Comparison of ENCODE assay signal across 8 mouse cellular contexts in genomic region chr4:119233256-119233901, GRCm38 (mm10). TPM values are rescaled to one million over a fixed set of nuclear protein-coding genes. Genes with fewer than 3 reads are reported as not detected.
DNase-seq lines count a peak whose midpoint lies in the region; ATAC-seq and TF ChIP-seq lines count a peak whose summit lies in the region.

No protein-coding gene starts in this region.

- peak overlapping the region; percentile 81 for H3K9ac ChIP-seq in ES-E14 (ENCODE audit: insufficient read depth, low read depth, low read length, poor library complexity, severe bottlenecking)
- H3K9ac ChIP-seq in neural tube, embryonic 15.5 days (replicated peaks): peak overlapping the region; percentile 72

- no peak for DNase-seq in ES-E14 (ENCODE audit: low read depth, low spot score)
- DNase-seq in adrenal gland, postnatal 25 days: peak; percentile 41
- DNase-seq in forebrain, embryonic 10.5 days (ENCODE audit: extremely low spot score, low spot score): peak; percentile 69
- DNase-seq in heart, postnatal 10 days: peak; percentile 64 to 66
- DNase-seq in kidney, postnatal 4 days: peak; percentile 60 to 72
- no peak for DNase-seq in lung, adult 2 months

- ATAC-seq in neural tube, embryonic 15.5 days (ENCODE audit: low FRiP score): peak; percentile 53
- no peak for ATAC-seq in CD4-positive, CD25-positive, alpha-beta regulatory T cell, adult 4 months

- no peaks in the 10 kb centered on the region for H3K36me3 ChIP-seq in ES-E14 (ENCODE audit: control insufficient read depth, insufficient read depth, low read length, poor library complexity, severe bottlenecking)
- H3K36me3 ChIP-seq in forebrain, embryonic 10.5 days (replicated peaks): peaks cover 26% of the 10 kb centered on the region
- H3K36me3 ChIP-seq in neural tube, embryonic 15.5 days: peaks cover 23% of the 10 kb centered on the region

- in situ Hi-C loops in ES-E14 (cut with MboI; ENCODE audit: low sequenced_read_pairs in 2 of 2, unreplicated experiment in 2 of 2): no loop called here

- no peak overlapping the region for H3K27ac ChIP-seq in ES-E14 (ENCODE audit: insufficient read depth, low read depth, low read length, poor library complexity, severe bottlenecking)
- peak overlapping the region; percentile 83 for H3K27ac ChIP-seq in forebrain, embryonic 10.5 days
- peak overlapping the region; percentile 81 for H3K27ac ChIP-seq in neural tube, embryonic 15.5 days (replicated peaks)

- peaks cover 4% of the 10 kb centered on the region; the same call in 1 of the 2 replicates for H3K27me3 ChIP-seq in forebrain, embryonic 10.5 days (ENCODE audit: poor library complexity, severe bottlenecking)
- no peaks in the 10 kb centered on the region for H3K27me3 ChIP-seq in neural tube, embryonic 15.5 days (replicated peaks)

- intact Hi-C loops in heart, postnatal 10 days (cut with DNase I): loop anchor here (2.0 kb wide), 1 partner anchor 55 kb away; no protein-coding TSS in a partner anchor

- WGBS in forebrain, embryonic 10.5 days: under 1% methylated on average over 36 of the region's 36 CpGs
- under 1% methylated on average over 36 of the region's 36 CpGs for WGBS in lung, adult 2 months
- WGBS in neural tube, embryonic 15.5 days: 1% methylated on average over 36 of the region's 36 CpGs

- TF ChIP-seq CTCF in lung, adult 2 months (IDR thresholded peaks at IDR 0.05; ENCODE audit: insufficient read depth, low read length): no peak

- H3K4me2 ChIP-seq in neural tube, embryonic 15.5 days: peak overlapping the region; percentile 76

- no peaks in the 10 kb centered on the region for H3K9me3 ChIP-seq in ES-E14 (ENCODE audit: control insufficient read depth, insufficient read depth, low read depth, low read length)
- H3K9me3 ChIP-seq in forebrain, embryonic 10.5 days: no peaks in the 10 kb centered on the region
- no peaks in the 10 kb centered on the region for H3K9me3 ChIP-seq in neural tube, embryonic 15.5 days (replicated peaks)

- TF ChIP-seq POLR2A in lung, adult 2 months (IDR thresholded peaks at IDR 0.05; ENCODE audit: borderline replicate concordance, extremely low read depth, low read depth, low read length): no peak

- H3K4me1 ChIP-seq in ES-E14 (ENCODE audit: control insufficient read depth in 2 of 2, insufficient read depth in 2 of 2, low read length in 2 of 2, poor library complexity in 1 of 2): peaks cover 6 to 10% of the 10 kb centered on the region in 2 experiments; a peak in 2 of 4 replicates
- peaks cover 25% of the 10 kb centered on the region for H3K4me1 ChIP-seq in forebrain, embryonic 10.5 days
- H3K4me1 ChIP-seq in lung, adult 2 months (ENCODE audit: control insufficient read depth, insufficient read depth, low read length): no peaks in the 10 kb centered on the region
- H3K4me1 ChIP-seq in neural tube, embryonic 15.5 days: peaks cover 19% of the 10 kb centered on the region

- peak overlapping the region; percentile 85 to 90 for H3K4me3 ChIP-seq in ES-E14 (ENCODE audit: insufficient read depth in 1 of 2, low read depth in 1 of 2, low read length in 2 of 2, poor library complexity in 1 of 2, severe bottlenecking in 1 of 2)
- peak overlapping the region; percentile 84 for H3K4me3 ChIP-seq in forebrain, embryonic 10.5 days
- peak overlapping the region; percentile 73 for H3K4me3 ChIP-seq in lung, adult 2 months (replicated peaks; ENCODE audit: extremely low read depth, low read depth, low read length)
- H3K4me3 ChIP-seq in neural tube, embryonic 15.5 days (replicated peaks): peak overlapping the region; percentile 87

TF ChIP-seq in ES-E14, 5 proteins besides CTCF, POLR2A, EP300 and RAD21:
- TF ChIP-seq ZC3H11A (IDR thresholded peaks at IDR 0.05; ENCODE audit: borderline replicate concordance, low read depth, low read length) (no peak), HCFC1 (IDR thresholded peaks at IDR 0.05; ENCODE audit: borderline replicate concordance, insufficient read depth, low read length) (no peak), ZNF384 (IDR thresholded peaks at IDR 0.05; ENCODE audit: low read depth, low read length) (no peak), CHD2 (IDR thresholded peaks at IDR 0.05; ENCODE audit: low read depth, low read length) (no peak), MAFK (IDR thresholded peaks at IDR 0.05; ENCODE audit: insufficient read depth, low read depth, low read length) (no peak)

RNA-seq across cellular contexts. Expression of gene P3h1, which starts 0.7 kb away (rescaled TPM):
- 61.9 and 113 TPM in 2 replicates for total RNA-seq in ES-E14 (2012; rRNA removed)
- total RNA-seq in adrenal gland, postnatal 25 days (2021): 29.2 and 30.6 TPM in 2 replicates
- polyA plus RNA-seq in forebrain, embryonic 10.5 days (2016; fragmentation: Nextera tagmentation; extraction: Ambion mirVana): 13.4 and 16.2 TPM in 2 replicates
- 10 to 100 TPM; 23.5 to 24.7 TPM for total RNA-seq in heart, postnatal 10 days (2021)
- polyA plus RNA-seq in lung, adult 2 months (2012; rRNA removed): 22.4 and 24.0 TPM in 2 replicates
- 14.1 and 14.9 TPM in 2 replicates for polyA plus RNA-seq in neural tube, embryonic 15.5 days (2015; fragmentation: Nextera tagmentation; extraction: Ambion mirVana)
- 1 to 10 TPM; 1.1 to 1.2 TPM for polyA plus RNA-seq in CD4-positive, CD25-positive, alpha-beta regulatory T cell, adult 4 months (2017; shearing (Covaris generic))

RNA-seq across cellular contexts. Expression of gene AU022252, which starts 0.9 kb away (rescaled TPM):
- 17.1 and 18.3 TPM in 2 replicates for total RNA-seq in ES-E14 (2012; rRNA removed)
- 27.9 and 28.1 TPM in 2 replicates for total RNA-seq in adrenal gland, postnatal 25 days (2021)
- 32.7 and 41.6 TPM in 2 replicates for polyA plus RNA-seq in forebrain, embryonic 10.5 days (2016; fragmentation: Nextera tagmentation; extraction: Ambion mirVana)
- total RNA-seq in heart, postnatal 10 days (2021): 10 to 100 TPM; 13.8 to 18.2 TPM
- 3.4 and 6.5 TPM in 2 replicates for polyA plus RNA-seq in lung, adult 2 months (2012; rRNA removed)
- 26.0 and 29.2 TPM in 2 replicates for polyA plus RNA-seq in neural tube, embryonic 15.5 days (2015; fragmentation: Nextera tagmentation; extraction: Ambion mirVana)
- 1 to 10 TPM; 6.2 to 9.6 TPM for polyA plus RNA-seq in CD4-positive, CD25-positive, alpha-beta regulatory T cell, adult 4 months (2017; shearing (Covaris generic))

RNA-seq across cellular contexts. Expression of gene Tmem269, which starts 15.4 kb away (rescaled TPM):
- total RNA-seq in ES-E14 (2012; rRNA removed): not detected in 2 replicates
- not detected in 2 replicates for total RNA-seq in adrenal gland, postnatal 25 days (2021)
- not detected in 2 replicates for polyA plus RNA-seq in forebrain, embryonic 10.5 days (2016; fragmentation: Nextera tagmentation; extraction: Ambion mirVana)
- not detected for total RNA-seq in heart, postnatal 10 days (2021)
- 0.25 and 0.28 TPM in 2 replicates for polyA plus RNA-seq in lung, adult 2 months (2012; rRNA removed)
- 0.29 and 0.54 TPM in 2 replicates for polyA plus RNA-seq in neural tube, embryonic 15.5 days (2015; fragmentation: Nextera tagmentation; extraction: Ambion mirVana)
- polyA plus RNA-seq in CD4-positive, CD25-positive, alpha-beta regulatory T cell, adult 4 months (2017; shearing (Covaris generic)): not detected

RNA-seq across cellular contexts. Expression of gene Cldn19, which starts 21.8 kb away (rescaled TPM):
- total RNA-seq in ES-E14 (2012; rRNA removed): 0.18 and 0.63 TPM in 2 replicates
- 0.21 TPM in 1 of 2 replicates, not detected in the other for total RNA-seq in adrenal gland, postnatal 25 days (2021)
- 0.16 TPM in 1 of 2 replicates, not detected in the other for polyA plus RNA-seq in forebrain, embryonic 10.5 days (2016; fragmentation: Nextera tagmentation; extraction: Ambion mirVana)
- under 1 TPM; 0.17 to 0.43 TPM for total RNA-seq in heart, postnatal 10 days (2021)
- 1.2 TPM in 2 replicates for polyA plus RNA-seq in lung, adult 2 months (2012; rRNA removed)
- polyA plus RNA-seq in neural tube, embryonic 15.5 days (2015; fragmentation: Nextera tagmentation; extraction: Ambion mirVana): 0.36 and 0.81 TPM in 2 replicates
- not detected for polyA plus RNA-seq in CD4-positive, CD25-positive, alpha-beta regulatory T cell, adult 4 months (2017; shearing (Covaris generic))

RNA-seq across cellular contexts. Expression of gene Svbp, which starts 38.3 kb away (rescaled TPM):
- 29.9 and 33.0 TPM in 2 replicates for total RNA-seq in ES-E14 (2012; rRNA removed)
- 17.7 and 20.2 TPM in 2 replicates for total RNA-seq in adrenal gland, postnatal 25 days (2021)
- polyA plus RNA-seq in forebrain, embryonic 10.5 days (2016; fragmentation: Nextera tagmentation; extraction: Ambion mirVana): 126 and 138 TPM in 2 replicates
- total RNA-seq in heart, postnatal 10 days (2021): 10 to 100 TPM; 30.0 to 30.9 TPM
- polyA plus RNA-seq in lung, adult 2 months (2012; rRNA removed): 18.1 and 24.0 TPM in 2 replicates
- polyA plus RNA-seq in neural tube, embryonic 15.5 days (2015; fragmentation: Nextera tagmentation; extraction: Ambion mirVana): 198 and 242 TPM in 2 replicates
- 10 to 100 TPM; 53.0 to 54.8 TPM for polyA plus RNA-seq in CD4-positive, CD25-positive, alpha-beta regulatory T cell, adult 4 months (2017; shearing (Covaris generic))

Comparison
In these comparisons a context has a peak if more than half of its experiments do, and no peak if none do; other contexts are left out.
1. DNase-seq: peak in adrenal gland, postnatal 25 days (single experiment), forebrain, embryonic 10.5 days (single experiment), heart, postnatal 10 days (2 of 2) and kidney, postnatal 4 days (2 of 2); none in ES-E14 (single experiment) and lung, adult 2 months (single experiment).
2. Peak in every context shown above with its lines, with median percentiles within 50 percentile points of each other: H3K4me3 ChIP-seq.